Comparison of ENCODE assay signal across 8 mouse cellular contexts in genomic region chrX:16619034-16619929, GRCm38 (mm10). TPM values are rescaled to one million over a fixed set of nuclear protein-coding genes. Genes with fewer than 3 reads are reported as not detected.
DNase-seq lines count a peak whose midpoint lies in the region; ATAC-seq and TF ChIP-seq lines count a peak whose summit lies in the region.

TSS of gene Maoa (plus strand) at chrX:16619698.

- 17% methylated on average over 33 of the region's 33 CpGs for WGBS in forebrain, embryonic 11.5 days
- WGBS in heart, embryonic 15.5 days = 11% methylated on average over 33 of the region's 33 CpGs
- under 1% methylated on average over 33 of the region's 33 CpGs for whole genome bisulfite sequencing in liver, adult 2 months
- 16% methylated on average over 33 of the region's 33 CpGs for WGBS in stomach, embryonic 15.5 days

- H3K4me3 ChIP-seq in forebrain, embryonic 11.5 days (ENCODE audit: low read depth, low read length) = peak within 1 kb of the TSS; percentile 38
- peak within 1 kb of the TSS; percentile 65 for H3K4me3 ChIP-seq in heart, embryonic 15.5 days
- H3K4me3 ChIP-seq in liver, adult 2 months (ENCODE audit: insufficient read depth, low read depth, low read length) = peak within 1 kb of the TSS; percentile 68
- H3K4me3 ChIP-seq in stomach, embryonic 15.5 days (replicated peaks) = peak within 1 kb of the TSS; percentile 54

- ATAC-seq in CD4-positive, CD25-positive, alpha-beta regulatory T cell, adult 4 months = peak; percentile 42
- peak; percentile 86 for ATAC-seq in forebrain, embryonic 11.5 days (replicated peaks; ENCODE audit: low FRiP score)
- peak; percentile 84 for ATAC-seq in heart, embryonic 15.5 days (replicated peaks; ENCODE audit: insufficient number of reproducible peaks, insufficient read depth, low FRiP score, low read depth)
- ATAC-seq in monocyte, adult 5-6 weeks (replicated peaks; ENCODE audit: insufficient number of reproducible peaks, low FRiP score, low TSS enrichment, poor library complexity, severe bottlenecking) = peak; percentile 43; the same call in 1 of the 2 replicates
- ATAC-seq in stomach, embryonic 15.5 days (ENCODE audit: insufficient read depth, low FRiP score, low read depth) = peak; percentile 90

- peak within 1 kb of the TSS; percentile 18; the same call in 1 of the 2 replicates for H3K27ac ChIP-seq in forebrain, embryonic 11.5 days (ENCODE audit: low read depth, low read length)
- peak within 1 kb of the TSS; percentile 84 for H3K27ac ChIP-seq in heart, embryonic 15.5 days
- H3K27ac ChIP-seq in liver, adult 2 months (replicated peaks; ENCODE audit: insufficient read depth, low read depth, low read length) = no peak within 1 kb of the TSS
- peak within 1 kb of the TSS; percentile 81 for H3K27ac ChIP-seq in stomach, embryonic 15.5 days

- no peaks in the 10 kb centered on the region for H3K9me3 ChIP-seq in forebrain, embryonic 11.5 days (ENCODE audit: control insufficient read depth, low read length)
- no peaks in the 10 kb centered on the region for H3K9me3 ChIP-seq in heart, embryonic 15.5 days (replicated peaks)
- H3K9me3 ChIP-seq in stomach, embryonic 15.5 days = no peaks in the 10 kb centered on the region

- H3K4me1 ChIP-seq in forebrain, embryonic 11.5 days (replicated peaks; ENCODE audit: control insufficient read depth, insufficient read depth, low read length) = no peaks in the 10 kb centered on the region
- H3K4me1 ChIP-seq in heart, embryonic 15.5 days (replicated peaks) = no peaks in the 10 kb centered on the region
- no peaks in the 10 kb centered on the region for H3K4me1 ChIP-seq in liver, adult 2 months (ENCODE audit: control insufficient read depth, insufficient read depth, low read length)
- no peaks in the 10 kb centered on the region for H3K4me1 ChIP-seq in stomach, embryonic 15.5 days

- no peaks in the 10 kb centered on the region for H3K27me3 ChIP-seq in forebrain, embryonic 11.5 days (ENCODE audit: control insufficient read depth, insufficient read depth, low read length)
- H3K27me3 ChIP-seq in heart, embryonic 15.5 days = no peaks in the 10 kb centered on the region
- no peaks in the 10 kb centered on the region for H3K27me3 ChIP-seq in liver, adult 2 months (ENCODE audit: control insufficient read depth, insufficient read depth, low read length)
- no peaks in the 10 kb centered on the region for H3K27me3 ChIP-seq in stomach, embryonic 15.5 days (replicated peaks)

- no peak for TF ChIP-seq CTCF in liver, adult 2 months (IDR thresholded peaks at IDR 0.05; ENCODE audit: low read depth, low read length)

- TF ChIP-seq POLR2A in liver, adult 2 months (IDR thresholded peaks at IDR 0.05; ENCODE audit: extremely low read depth, insufficient read depth, low read length) = no peak

- peak within 1 kb of the TSS; percentile 60 for H3K4me2 ChIP-seq in forebrain, embryonic 11.5 days (ENCODE audit: low read depth, low read length, severe bottlenecking)
- H3K4me2 ChIP-seq in heart, embryonic 15.5 days = peak within 1 kb of the TSS; percentile 85
- peak within 1 kb of the TSS; percentile 76 for H3K4me2 ChIP-seq in stomach, embryonic 15.5 days

- H3K36me3 ChIP-seq in forebrain, embryonic 11.5 days (ENCODE audit: control insufficient read depth, insufficient read depth, low read length) = no peaks in the 10 kb centered on the region
- no peaks in the 10 kb centered on the region for H3K36me3 ChIP-seq in heart, embryonic 15.5 days
- no peaks in the 10 kb centered on the region for H3K36me3 ChIP-seq in liver, adult 2 months (ENCODE audit: control insufficient read depth, insufficient read depth, low read length)
- no peaks in the 10 kb centered on the region for H3K36me3 ChIP-seq in stomach, embryonic 15.5 days

- H3K9ac ChIP-seq in forebrain, embryonic 11.5 days (ENCODE audit: low read length) = peak within 1 kb of the TSS; percentile 59
- H3K9ac ChIP-seq in heart, embryonic 15.5 days = peak within 1 kb of the TSS; percentile 64
- peak within 1 kb of the TSS; percentile 53 for H3K9ac ChIP-seq in liver, adult 2 months (ENCODE audit: low read depth, low read length)
- H3K9ac ChIP-seq in stomach, embryonic 15.5 days = peak within 1 kb of the TSS; percentile 34; the same call in 1 of the 2 replicates

- H3K79me2 ChIP-seq in liver, adult 2 months (ENCODE audit: control insufficient read depth, insufficient read depth, low read length) = no peaks in the 10 kb centered on the region

- peak; percentile 33 for DNase-seq in c-Kit-negative CD71-positive TER-119-positive erythroid progenitor cells, embryonic 14.5 days (ENCODE audit: low read depth, low spot score)
- DNase-seq in forebrain, embryonic 11.5 days (ENCODE audit: low spot score) = peak; percentile 76
- peak; percentile 80 for DNase-seq in kidney, postnatal 10 days
- peak; percentile 75 for DNase-seq in liver, adult 2 months (ENCODE audit: extremely low read depth, low read depth, low spot score)

RNA-seq across cellular contexts. Expression of gene Maoa, which starts in this region (rescaled TPM):
- under 1 TPM; 0.27 to 0.37 TPM for polyA plus RNA-seq in CD4-positive, CD25-positive, alpha-beta regulatory T cell, adult 4 months (2017; shearing (Covaris generic))
- polyA plus RNA-seq in forebrain, embryonic 11.5 days (2014; fragmentation: Nextera tagmentation; extraction: Ambion mirVana) = 11.9 and 13.0 TPM in 2 replicates
- 6.7 and 10.7 TPM in 2 replicates for polyA plus RNA-seq in heart, embryonic 15.5 days (2015; fragmentation: Nextera tagmentation; extraction: Ambion mirVana)
- total RNA-seq in liver, adult 2 months (2014; rRNA removed) = 8.0 and 8.9 TPM in 2 replicates
- polyA plus RNA-seq in liver, adult 2 months (2012; rRNA removed) = 1.2 and 1.6 TPM in 2 replicates
- 0.10 to 0.57 TPM in 2 of 3 replicates, not detected in the other for total RNA-seq in monocyte, adult 5-6 weeks (2017)
- 16.4 TPM in 2 replicates for polyA plus RNA-seq in stomach, embryonic 15.5 days (2015; fragmentation: Nextera tagmentation; extraction: Ambion mirVana)

Comparison
In these comparisons a context has a peak if more than half of its experiments do, and no peak if none do; other contexts are left out.
1. Peak in ATAC-seq in CD4-positive, CD25-positive, alpha-beta regulatory T cell, adult 4 months; RNA of the gene not detected or under 1 TPM.
2. Peak in ATAC-seq in monocyte, adult 5-6 weeks; RNA of the gene not detected or under 1 TPM.